Mouse (Mus musculus): ENCODE data around the gene Pgm2l1. TPM values are rescaled to one million over a fixed set of nuclear protein-coding genes. Genes with fewer than 3 reads are reported as not detected.
"Not testable (repeated sequence)": the region's sequence is repeated elsewhere in the genome, so short reads cannot be mapped to it uniquely, and the experiment has no call there.

Pgm2l1 gene
- polyA plus RNA-seq, 1 experiment from 2014 or later: 30.6 TPM

- Histone ChIP-seq H3K36me3 (replicated peaks) (no peaks in the 10 kb centered on the region), H3K4me3 (no peak overlapping the region), H3K9ac (no peak overlapping the region), H3K4me1 (peaks cover 20% of the 10 kb centered on the region), H3K4me2 (no peak overlapping the region), H3K27ac (no peak overlapping the region), H3K27me3 (replicated peaks) (no peaks in the 10 kb centered on the region), H3K9me3 (no peaks in the 10 kb centered on the region)
- no peak for ATAC-seq (replicated peaks)
Observed at GRCm38 (mm10) chr7:100233681-100234080, 6.5 kb downstream of the Pgm2l1 start.

- no peak for ATAC-seq (replicated peaks)
- no peak overlapping the region for H3K9ac ChIP-seq
- H3K4me2 ChIP-seq: no peak overlapping the region
- no peak overlapping the region for H3K27ac ChIP-seq
- no peak overlapping the region for H3K4me3 ChIP-seq
- H3K9me3 ChIP-seq: no peaks in the 10 kb centered on the region
- H3K27me3 ChIP-seq (replicated peaks): no peaks in the 10 kb centered on the region
- no peaks in the 10 kb centered on the region for H3K36me3 ChIP-seq (replicated peaks)
- 62% methylated on average over 7 of the region's 7 CpGs for WGBS
- H3K4me1 ChIP-seq: peaks cover 16% of the 10 kb centered on the region
Observed at GRCm38 (mm10) chr7:100234264-100234885, 7.2 kb downstream of the Pgm2l1 start.

GRCm38 (mm10) chr7:100238271-100238670 lies 11.1 kb downstream of the Pgm2l1 start:
- H3K4me2 ChIP-seq: no peak overlapping the region
- no peak overlapping the region for H3K27ac ChIP-seq
- no peak overlapping the region for H3K4me3 ChIP-seq
- no peaks in the 10 kb centered on the region for H3K9me3 ChIP-seq
- H3K36me3 ChIP-seq (replicated peaks): no peaks in the 10 kb centered on the region
- H3K4me1 ChIP-seq: peaks cover 2% of the 10 kb centered on the region; the same call in 1 of the 2 replicates
- no peak for ATAC-seq (replicated peaks)
- no peak overlapping the region for H3K9ac ChIP-seq
- no peaks in the 10 kb centered on the region for H3K27me3 ChIP-seq (replicated peaks)
- WGBS: 82% methylated on average over 1 of the region's 1 CpGs

- H3K27me3 ChIP-seq (replicated peaks): no peaks in the 10 kb centered on the region
- ATAC-seq (replicated peaks): no peak
- no peaks in the 10 kb centered on the region for H3K36me3 ChIP-seq (replicated peaks)
- no peak overlapping the region for H3K9ac ChIP-seq
- H3K27ac ChIP-seq: no peak overlapping the region
- H3K9me3 ChIP-seq: no peaks in the 10 kb centered on the region
- no peak overlapping the region for H3K4me2 ChIP-seq
- no peaks in the 10 kb centered on the region for H3K4me1 ChIP-seq
- 87% methylated on average over 2 of the region's 2 CpGs for WGBS
- no peak overlapping the region for H3K4me3 ChIP-seq
Observed at GRCm38 (mm10) chr7:100240601-100241000, 13.4 kb downstream of the Pgm2l1 start.

- H3K4me2 ChIP-seq: no peak overlapping the region
- H3K36me3 ChIP-seq (replicated peaks): no peaks in the 10 kb centered on the region
- H3K27ac ChIP-seq: no peak overlapping the region
- WGBS: 85% methylated on average over 1 of the region's 1 CpGs
- no peak overlapping the region for H3K9ac ChIP-seq
- no peaks in the 10 kb centered on the region for H3K27me3 ChIP-seq (replicated peaks)
- H3K9me3 ChIP-seq: no peaks in the 10 kb centered on the region
- H3K4me1 ChIP-seq: no peaks in the 10 kb centered on the region
- no peak for ATAC-seq (replicated peaks)
- no peak overlapping the region for H3K4me3 ChIP-seq
Observed at GRCm38 (mm10) chr7:100243007-100243406, 15.8 kb downstream of the Pgm2l1 start.

GRCm38 (mm10) chr7:100244225-100244624 lies 17.0 kb downstream of the Pgm2l1 start:
- Histone ChIP-seq H3K4me2 (no peak overlapping the region), H3K36me3 (replicated peaks) (no peaks in the 10 kb centered on the region), H3K27ac (no peak overlapping the region), H3K9me3 (no peaks in the 10 kb centered on the region), H3K4me3 (no peak overlapping the region), H3K4me1 (no peaks in the 10 kb centered on the region), H3K27me3 (replicated peaks) (no peaks in the 10 kb centered on the region), H3K9ac (no peak overlapping the region)
- WGBS: 95% methylated on average over 4 of the region's 4 CpGs
- no peak for ATAC-seq (replicated peaks)

GRCm38 (mm10) chr7:100245176-100245575 lies 18.0 kb downstream of the Pgm2l1 start:
- no peak for ATAC-seq (replicated peaks)
- Histone ChIP-seq H3K4me3 (no peak overlapping the region), H3K4me2 (no peak overlapping the region), H3K4me1 (no peaks in the 10 kb centered on the region), H3K9me3 (no peaks in the 10 kb centered on the region), H3K9ac (no peak overlapping the region), H3K36me3 (replicated peaks) (no peaks in the 10 kb centered on the region), H3K27ac (no peak overlapping the region), H3K27me3 (replicated peaks) (no peaks in the 10 kb centered on the region)
- WGBS: 95% methylated on average over 3 of the region's 3 CpGs

GRCm38 (mm10) chr7:100250667-100251066 lies 23.5 kb downstream of the Pgm2l1 start:
- no peaks in the 10 kb centered on the region for H3K9me3 ChIP-seq
- H3K36me3 ChIP-seq (replicated peaks): peaks cover 19% of the 10 kb centered on the region
- H3K4me2 ChIP-seq: no peak overlapping the region
- no peak for ATAC-seq (replicated peaks)
- no peak overlapping the region for H3K27ac ChIP-seq
- no peaks in the 10 kb centered on the region for H3K27me3 ChIP-seq (replicated peaks)
- no peak overlapping the region for H3K4me3 ChIP-seq
- WGBS: 95% methylated on average over 5 of the region's 5 CpGs
- H3K9ac ChIP-seq: no peak overlapping the region
- no peaks in the 10 kb centered on the region for H3K4me1 ChIP-seq

GRCm38 (mm10) chr7:100262350-100262749 lies 35.2 kb downstream of the Pgm2l1 start:
- H3K4me3 ChIP-seq: no peak overlapping the region
- no peak for ATAC-seq (replicated peaks)
- no peaks in the 10 kb centered on the region for H3K27me3 ChIP-seq (replicated peaks)
- WGBS: 84% methylated on average over 3 of the region's 3 CpGs
- no peaks in the 10 kb centered on the region for H3K9me3 ChIP-seq
- no peak overlapping the region for H3K4me2 ChIP-seq
- H3K27ac ChIP-seq: no peak overlapping the region
- H3K4me1 ChIP-seq: no peaks in the 10 kb centered on the region
- H3K36me3 ChIP-seq (replicated peaks): peaks cover 27% of the 10 kb centered on the region
- H3K9ac ChIP-seq: no peak overlapping the region

- WGBS: 52% methylated on average over 17 of the region's 17 CpGs
Observed at GRCm38 (mm10) chr7:100264934-100265333, 37.7 kb downstream of the Pgm2l1 start.

GRCm38 (mm10) chr7:100272369-100272768 lies 45.2 kb downstream of the Pgm2l1 start:
- 95% methylated on average over 8 of the region's 8 CpGs for WGBS
- Histone ChIP-seq H3K36me3 (replicated peaks) (peaks cover 6% of the 10 kb centered on the region; the same call in 1 of the 2 replicates), H3K27ac (no peak overlapping the region), H3K9me3 (no peaks in the 10 kb centered on the region), H3K4me2 (no peak overlapping the region), H3K9ac (no peak overlapping the region), H3K4me3 (no peak overlapping the region), H3K4me1 (no peaks in the 10 kb centered on the region), H3K27me3 (replicated peaks) (no peaks in the 10 kb centered on the region)
- ATAC-seq (replicated peaks): no peak

More at GRCm38 (mm10) chr7:100264934-100265333, 37.7 kb downstream of the Pgm2l1 start:
- ATAC-seq (replicated peaks); H3K4me1 ChIP-seq; H3K27me3 ChIP-seq (replicated peaks); H3K27ac ChIP-seq; H3K9me3 ChIP-seq; H3K9ac ChIP-seq; H3K4me2 ChIP-seq; H3K4me3 ChIP-seq: not testable (repeated sequence)
- peaks cover 29% of the 10 kb centered on the region for H3K36me3 ChIP-seq (replicated peaks)

- 89% methylated on average over 6 of the region's 6 CpGs for WGBS
- Histone ChIP-seq H3K4me3 (no peak overlapping the region), H3K36me3 (replicated peaks) (peaks cover 4% of the 10 kb centered on the region; the same call in 1 of the 2 replicates), H3K4me1 (no peaks in the 10 kb centered on the region), H3K9me3 (no peaks in the 10 kb centered on the region), H3K9ac (no peak overlapping the region), H3K4me2 (no peak overlapping the region), H3K27me3 (replicated peaks) (no peaks in the 10 kb centered on the region), H3K27ac (no peak overlapping the region)
- ATAC-seq (replicated peaks): no peak
Observed at GRCm38 (mm10) chr7:100274507-100274906, 47.3 kb downstream of the Pgm2l1 start.

GRCm38 (mm10) chr7:100276397-100276796 lies 49.2 kb downstream of the Pgm2l1 start:
- Histone ChIP-seq H3K27me3 (replicated peaks) (no peaks in the 10 kb centered on the region), H3K9ac (no peak overlapping the region), H3K36me3 (replicated peaks) (peaks cover 4% of the 10 kb centered on the region; the same call in 1 of the 2 replicates), H3K4me1 (no peaks in the 10 kb centered on the region; the same call in 1 of the 2 replicates), H3K27ac (no peak overlapping the region), H3K4me2 (no peak overlapping the region), H3K4me3 (no peak overlapping the region), H3K9me3 (no peaks in the 10 kb centered on the region)
- WGBS: 42% methylated on average over 2 of the region's 2 CpGs
- ATAC-seq (replicated peaks): no peak
